Mouse (Mus musculus) CH12.LX (cell line): ENCODE data around the gene Lep. TPM values are rescaled to one million over a fixed set of nuclear protein-coding genes. Genes with fewer than 3 reads are reported as not detected.

Experiments
- DNase-seq: peaks from one replicate; pipeline ENCODE4 v3.0.0-alpha.2; 2013; ENCODE audit errors: extremely low read depth
- H3K27ac ChIP-seq: 2 replicates; pipeline ENCODE4 v1.5.1; 2012; ENCODE audit warnings: low read depth, mild to moderate bottlenecking, control low read depth, moderate library complexity; ENCODE audit not compliant: insufficient read depth
- H3K27me3 ChIP-seq: replicated peaks from 2 replicates; pipeline ENCODE3; 2012; ENCODE audit warnings: inconsistent platforms
- H3K36me3 ChIP-seq, 2 experiments: replicated peaks in 1 of 2; 2 replicates each; pipeline versions ENCODE3 to v1.6.1; 2012; ENCODE audit warnings: inconsistent platforms in 1 of 2, low read length in 1 of 2, mild to moderate bottlenecking in 1 of 2, mixed read lengths in 1 of 2, moderate library complexity in 1 of 2; ENCODE audit not compliant: control insufficient read depth in 1 of 2, insufficient read depth in 1 of 2
- H3K4me1 ChIP-seq, 2 experiments: 2 replicates each; pipeline ENCODE4 v1.6.1; 2012; ENCODE audit warnings: inconsistent platforms in 1 of 2, moderate library complexity in 1 of 2; ENCODE audit not compliant: insufficient read depth in 2 of 2, control insufficient read depth in 1 of 2
- H3K4me2 ChIP-seq: 2 replicates; pipeline ENCODE4 v1.6.1; 2012; ENCODE audit warnings: low read depth, mild to moderate bottlenecking, control low read depth; ENCODE audit not compliant: poor library complexity, insufficient read depth, severe bottlenecking
- H3K4me3 ChIP-seq, 3 experiments: fragments of 150-350 bp in 1 of 3; sonication (generic) in 1 of 3; replicated peaks in 1 of 3; 2 replicates each; pipeline versions ENCODE3 to v1.5.1; 2011 to 2012; ENCODE audit warnings: low read depth in 2 of 3, low read length in 2 of 3, mild to moderate bottlenecking in 2 of 3, moderate library complexity in 2 of 3, control low read depth in 1 of 3, improper control_type of control experiment in 1 of 3, inconsistent platforms in 1 of 3, mixed read lengths in 1 of 3; ENCODE audit not compliant: poor library complexity in 1 of 3
- H3K79me2 ChIP-seq: replicated peaks from 2 replicates; pipeline ENCODE4 v1.6.1; 2012; ENCODE audit warnings: mild to moderate bottlenecking, moderate library complexity; ENCODE audit not compliant: control insufficient read depth, poor library complexity, insufficient read depth, severe bottlenecking; ENCODE audit errors: extremely low read depth
- H3K9ac ChIP-seq: 2 replicates; pipeline ENCODE4 v1.6.1; 2012; ENCODE audit warnings: low read depth, mild to moderate bottlenecking, control low read depth, moderate library complexity; ENCODE audit not compliant: insufficient read depth
- H3K9me3 ChIP-seq: replicated peaks from 2 replicates; pipeline ENCODE3; 2012; ENCODE audit warnings: low read length, inconsistent platforms, mixed read lengths
- BHLHE40 ChIP-seq: IDR thresholded peaks from 2 replicates; pipeline ENCODE4 v1.6.1; 2011; ENCODE audit warnings: mild to moderate bottlenecking, low read depth, low read length, improper control_type of control experiment
- CTCF ChIP-seq, 2 experiments: IDR thresholded peaks in 1 of 2; conservative IDR thresholded peaks in 1 of 2; 2 replicates each; pipeline ENCODE4 v1.5.1; 2011 to 2012; ENCODE audit warnings: low read depth in 2 of 2, low read length in 2 of 2, improper control_type of control experiment in 1 of 2, inconsistent platforms in 1 of 2, mild to moderate bottlenecking in 1 of 2, moderate library complexity in 1 of 2
- E2F4 ChIP-seq: IDR thresholded peaks from 2 replicates; pipeline ENCODE4 v1.6.1; 2011; ENCODE audit warnings: low read depth, low read length, improper control_type of control experiment; ENCODE audit not compliant: insufficient replicate concordance
- ELF1 ChIP-seq: IDR thresholded peaks from 2 replicates; pipeline ENCODE4 v1.6.1; 2014; ENCODE audit warnings: low read depth, mild to moderate bottlenecking, inconsistent platforms, low read length, improper control_type of control experiment
- EP300 ChIP-seq: IDR thresholded peaks from 2 replicates; pipeline ENCODE4 v1.6.1; 2011; ENCODE audit warnings: low read length, improper control_type of control experiment
- ETS1 ChIP-seq: conservative IDR thresholded peaks from 2 replicates; pipeline ENCODE4 v1.6.1; 2012; ENCODE audit warnings: low read depth, mild to moderate bottlenecking, inconsistent platforms, low read length, improper control_type of control experiment, moderate library complexity
- GABPA ChIP-seq: IDR thresholded peaks from 2 replicates; pipeline ENCODE4 v1.6.1; 2012; ENCODE audit warnings: low read depth, low read length, improper control_type of control experiment, inconsistent platforms; ENCODE audit not compliant: insufficient replicate concordance
- IRF4 ChIP-seq: IDR thresholded peaks from 2 replicates; pipeline ENCODE4 v1.6.1; 2014; ENCODE audit warnings: low read depth, mild to moderate bottlenecking, inconsistent platforms, low read length, improper control_type of control experiment
- JUND ChIP-seq: conservative IDR thresholded peaks from 2 replicates; pipeline ENCODE4 v1.6.1; 2011; ENCODE audit warnings: low read depth, low read length, improper control_type of control experiment
- MAFK ChIP-seq: IDR thresholded peaks from 2 replicates; pipeline ENCODE4 v1.6.1; 2011; ENCODE audit warnings: low read length, improper control_type of control experiment; ENCODE audit not compliant: insufficient replicate concordance
- MAZ ChIP-seq: IDR thresholded peaks from 2 replicates; pipeline ENCODE4 v1.6.1; 2012; ENCODE audit warnings: low read depth, mild to moderate bottlenecking, inconsistent platforms, low read length, improper control_type of control experiment, moderate library complexity
- MYC ChIP-seq: IDR thresholded peaks from 2 replicates; pipeline ENCODE4 v1.6.1; 2011; ENCODE audit warnings: low read depth, mild to moderate bottlenecking, improper control_type of control experiment, low read length
- NRF1 ChIP-seq: IDR thresholded peaks from 2 replicates; pipeline ENCODE4 v1.6.1; 2014; ENCODE audit warnings: low read depth, mild to moderate bottlenecking, inconsistent platforms, low read length, improper control_type of control experiment, moderate library complexity
- PAX5 ChIP-seq: IDR thresholded peaks from 2 replicates; pipeline ENCODE4 v1.6.1; 2012; ENCODE audit warnings: low read length, inconsistent platforms, mixed read lengths
- POLR2A ChIP-seq: IDR thresholded peaks from 2 replicates; pipeline ENCODE4 v1.6.1; 2011; ENCODE audit warnings: low read depth, mild to moderate bottlenecking, improper control_type of control experiment, low read length
- RCOR1 ChIP-seq: conservative IDR thresholded peaks from 2 replicates; pipeline ENCODE4 v1.6.1; 2012; ENCODE audit warnings: low read depth, mild to moderate bottlenecking, inconsistent platforms, low read length, improper control_type of control experiment
- TBP ChIP-seq: conservative IDR thresholded peaks from 2 replicates; pipeline ENCODE4 v1.6.1; 2011; ENCODE audit warnings: low read depth, low read length, improper control_type of control experiment
- TCF12 ChIP-seq: IDR thresholded peaks from 2 replicates; pipeline ENCODE4 v1.6.1; 2014; ENCODE audit warnings: low read depth, mild to moderate bottlenecking, inconsistent platforms, low read length, improper control_type of control experiment
- USF1 ChIP-seq: IDR thresholded peaks from 2 replicates; pipeline ENCODE4 v1.6.1; 2014; ENCODE audit warnings: low read depth, mild to moderate bottlenecking, inconsistent platforms, low read length, improper control_type of control experiment
- ZC3H11A ChIP-seq: IDR thresholded peaks from 2 replicates; pipeline ENCODE4 v1.6.1; 2012; ENCODE audit warnings: low read depth, mild to moderate bottlenecking, inconsistent platforms, low read length, improper control_type of control experiment
- dilution Hi-C: fragments of 300-500 bp; cut with MboI; formaldehyde crosslinking; loops from 2 replicates; pipeline ENCODE4 v1.14.3; 2020; ENCODE audit warnings: low sequenced_read_pairs; ENCODE audit not compliant: extremely low pct_unique_long_range_greater_than_20kb, extremely low pct_ligation_motif_present
- in situ Hi-C: fragments of 300-500 bp; cut with MboI; formaldehyde crosslinking; loops from 3 replicates; pipeline ENCODE4 v1.14.3; 2019; ENCODE audit warnings: low sequenced_read_pairs, low pct_ligation_motif_present, low pct_unique_long_range_greater_than_20kb, mixed read lengths
- polyA plus RNA-seq: library from polyadenylated mRNA; unstranded; fragments of >175 nt; gene quantifications from 2 replicates; pipeline ENCODE4 v1.2.1, GENCODE M21; 2012; ENCODE audit warnings: low read depth; ENCODE audit not compliant: insufficient read length
- total RNA-seq, 2 experiments: library from RNA; depleted of rRNA; stranded (reverse); fragments of 300-350 nt in 1 of 2; fragments of >200 nt in 1 of 2; gene quantifications; 2 replicates each; pipeline ENCODE4 v1.2.3; 2012 to 2014

Lep gene
- total and polyA plus RNA-seq, 3 experiments, result not detected

- Histone ChIP-seq H3K9ac (no peak overlapping the region), H3K27me3 (peaks cover 21% of the 10 kb centered on the region), H3K4me3 (no peak overlapping the region), H3K9me3 (no peaks in the 10 kb centered on the region), H3K36me3 (no peaks in the 10 kb centered on the region), H3K4me2 (no peak overlapping the region), H3K79me2 (no peaks in the 10 kb centered on the region), H3K4me1 (peaks cover 5 to 6% of the 10 kb centered on the region in 2 experiments), H3K27ac (no peak overlapping the region)
- TF ChIP-seq ZC3H11A (no peak), NRF1 (no peak), IRF4 (no peak), POLR2A (no peak), ETS1 (no peak), BHLHE40 (no peak), MAZ (no peak), EP300 (no peak), JUND (no peak), E2F4 (no peak), MAFK (no peak)
- dilution Hi-C loops, result no loop called here
- DNase-seq, result no peak
- in situ Hi-C loops, result no loop called here
These were observed 19.3 kb downstream of the Lep start for GRCm38 (mm10) chr6:29079291-29079690.

GRCm38 (mm10) chr6:29081826-29082363 lies 21.9 kb downstream of the Lep start:
- Histone ChIP-seq H3K79me2 (no peaks in the 10 kb centered on the region), H3K4me2 (no peak overlapping the region), H3K4me3 (no peak overlapping the region), H3K27ac (no peak overlapping the region), H3K27me3 (peaks cover 8% of the 10 kb centered on the region), H3K9ac (no peak overlapping the region), H3K4me1 (peaks cover 5 to 6% of the 10 kb centered on the region in 2 experiments), H3K36me3 (no peaks in the 10 kb centered on the region), H3K9me3 (no peaks in the 10 kb centered on the region)
- dilution Hi-C loops (no loop called here), in situ Hi-C loops (no loop called here)
- DNase-seq, result no peak
- no peak for TF ChIP-seq RCOR1
- no peak for TF ChIP-seq CTCF (conservative IDR thresholded peaks at IDR 0.05 in 1 of 2, IDR thresholded peaks at IDR 0.05 in 1 of 2; ENCODE audit: low read depth in 2 of 2, low read length in 2 of 2)
- TF ChIP-seq PAX5, result no peak
- TF ChIP-seq ELF1, result no peak
- TF ChIP-seq GABPA, result no peak
- TF ChIP-seq E2F4, result no peak
- TF ChIP-seq USF1, result no peak
- TF ChIP-seq TCF12, result no peak
- no peak for TF ChIP-seq MYC
- TF ChIP-seq TBP, result no peak
- TF ChIP-seq POLR2A, result no peak
- TF ChIP-seq MAFK, result no peak
- no peak for TF ChIP-seq MAZ
